ENCODE assay signal across 9 mouse cellular contexts in genomic region chr7:126081727-126082285, GRCm38 (mm10). TPM values are rescaled to one million over a fixed set of nuclear protein-coding genes. Genes with fewer than 3 reads are reported as not detected.
DNase-seq lines count a peak whose midpoint lies in the region; ATAC-seq lines count a peak whose summit lies in the region.
"Had no signal": no experiment of that assay in that cellular context is flagged by ENCODE, and none has a peak within 500 bp of the region (broad histone marks: within the 10 kb centered on the region; RNA-seq: fewer than 3 reads in every experiment).

No protein-coding gene starts in this region.

- no peaks in the 10 kb centered on the region for H3K36me3 ChIP-seq in megakaryocyte, embryonic 14.5 days (replicated peaks; ENCODE audit: low read length)
- no peaks in the 10 kb centered on the region for H3K36me3 ChIP-seq in liver, embryonic 13.5 days

- peak; percentile 38; the same call in 1 of the 2 replicates for ATAC-seq in cerebellum, adult (ENCODE audit: insufficient number of reproducible peaks, low FRiP score, low TSS enrichment)
- ATAC-seq in megakaryocyte, adult 5-6 weeks (ENCODE audit: poor library complexity, severe bottlenecking), result no peak
- ATAC-seq in liver, embryonic 13.5 days (ENCODE audit: low read depth), result no peak

- DNase-seq in cerebellum, adult 9-10 months, result no peak
- peak; percentile 37 for DNase-seq in gastrocnemius, postnatal 14 days
- DNase-seq in liver, embryonic 13.5 days, result no peak
- no peak for DNase-seq in thymus, postnatal 0 days (ENCODE audit: low spot score)
- DNase-seq in right cerebral cortex, postnatal 14 days, result no peak

- intact Hi-C loops in gastrocnemius, postnatal 14 days (cut with DNase I; ENCODE audit: low total_unique reads), result loop anchor here (5.0 to 10.0 kb wide), 3 partner anchors 117 to 407 kb away; no protein-coding TSS in a partner anchor

- H3K4me3 ChIP-seq in megakaryocyte, embryonic 14.5 days (replicated peaks), result peak overlapping the region; percentile 77
- peak overlapping the region; percentile 44 for H3K4me3 ChIP-seq in liver, embryonic 13.5 days (replicated peaks)
- H3K4me3 ChIP-seq: myocyte had no signal

- H3K9ac ChIP-seq in liver, embryonic 13.5 days, result no peak overlapping the region

- no peaks in the 10 kb centered on the region for H3K9me3 ChIP-seq in megakaryocyte, embryonic 14.5 days
- H3K9me3 ChIP-seq in liver, embryonic 13.5 days (replicated peaks), result no peaks in the 10 kb centered on the region

- peak overlapping the region; percentile 62 for H3K4me2 ChIP-seq in liver, embryonic 13.5 days

- H3K4me1 ChIP-seq in megakaryocyte, embryonic 14.5 days, result peaks cover 39% of the 10 kb centered on the region
- H3K4me1 ChIP-seq in liver, embryonic 13.5 days (replicated peaks), result no peaks in the 10 kb centered on the region

- 2% methylated on average over 80 of the region's 80 CpGs for WGBS in liver, embryonic 13.5 days (ENCODE audit: insufficient replicate concordance)

- H3K27me3 ChIP-seq in megakaryocyte, embryonic 14.5 days (replicated peaks), result peaks cover 95% of the 10 kb centered on the region
- peaks cover 66% of the 10 kb centered on the region for H3K27me3 ChIP-seq in liver, embryonic 13.5 days

- no peak overlapping the region for H3K27ac ChIP-seq in liver, embryonic 13.5 days

RNA-seq across cellular contexts. Expression of gene Gsg1l, which starts 0.4 kb away (rescaled TPM):
- polyA plus RNA-seq in megakaryocyte, embryonic 14.5 days (2012; ENCODE audit: insufficient read depth, low replicate concordance), result 0.58 and 0.69 TPM in 2 replicates
- total RNA-seq in megakaryocyte, adult 5-6 weeks (2015), result not detected in 2 replicates
- total RNA-seq in megakaryocyte, adult 5-6 weeks (2017), result not detected in 2 replicates
- under 1 TPM; 0.06 to 0.16 TPM for total RNA-seq in gastrocnemius, postnatal 14 days (2021)
- polyA plus RNA-seq in liver, embryonic 13.5 days (2015; fragmentation: Nextera tagmentation; extraction: Ambion mirVana), result 0.02 and 0.06 TPM in 2 replicates
- polyA plus RNA-seq in thymus, postnatal 0 days (2015; fragmentation: Nextera tagmentation; extraction: Ambion mirVana), result 0.06 TPM in 1 of 2 replicates, not detected in the other
- polyA plus RNA-seq: myocyte had no signal
